Mouse (Mus musculus): ENCODE data around the gene Fgfrl1. TPM values are rescaled to one million over a fixed set of nuclear protein-coding genes. Genes with fewer than 3 reads are reported as not detected.
"Not testable (repeated sequence)": the region's sequence is repeated elsewhere in the genome, so short reads cannot be mapped to it uniquely, and the experiment has no call there.

Gene Fgfrl1
- total RNA-seq, 2 experiments from 2014 or later: 15.2 to 18.5 TPM

- ATAC-seq (replicated peaks; ENCODE audit: low FRiP score, poor library complexity, severe bottlenecking): no peak
Measured at GRCm38 (mm10) chr5:108727425-108727824, 35.2 kb downstream of the Fgfrl1 start.

GRCm38 (mm10) chr5:108741844-108742243, 49.7 kb downstream of the Fgfrl1 start:
- ATAC-seq (replicated peaks; ENCODE audit: low FRiP score, poor library complexity, severe bottlenecking): no peak

DNA sequence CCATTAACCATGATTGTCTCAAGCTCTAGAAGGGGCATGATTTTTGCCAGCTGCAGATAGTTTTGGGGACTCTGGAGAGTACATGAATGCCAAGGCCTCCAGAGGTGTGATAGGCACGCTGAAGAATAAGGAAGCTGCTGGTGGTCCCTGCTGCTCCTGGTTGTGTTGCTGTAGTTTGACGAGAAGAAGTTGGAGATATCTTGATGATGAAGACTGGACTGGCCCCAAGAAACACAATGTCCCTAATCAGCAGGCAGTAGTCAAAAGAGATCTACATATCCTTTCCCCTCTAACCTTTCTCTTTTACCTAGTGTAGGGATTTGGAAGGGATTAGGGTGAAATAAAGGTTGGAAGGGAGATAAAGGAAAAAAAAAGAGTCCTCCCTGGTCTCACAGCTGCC, 50.4 kb downstream of the Fgfrl1 start:
- ATAC-seq (replicated peaks; ENCODE audit: low FRiP score, poor library complexity, severe bottlenecking): no peak

- ATAC-seq (replicated peaks; ENCODE audit: low FRiP score, poor library complexity, severe bottlenecking): peak; percentile 60; the same call in 1 of the 2 replicates
Measured at GRCm38 (mm10) chr5:108743856-108744255, 51.7 kb downstream of the Fgfrl1 start.

DNA sequence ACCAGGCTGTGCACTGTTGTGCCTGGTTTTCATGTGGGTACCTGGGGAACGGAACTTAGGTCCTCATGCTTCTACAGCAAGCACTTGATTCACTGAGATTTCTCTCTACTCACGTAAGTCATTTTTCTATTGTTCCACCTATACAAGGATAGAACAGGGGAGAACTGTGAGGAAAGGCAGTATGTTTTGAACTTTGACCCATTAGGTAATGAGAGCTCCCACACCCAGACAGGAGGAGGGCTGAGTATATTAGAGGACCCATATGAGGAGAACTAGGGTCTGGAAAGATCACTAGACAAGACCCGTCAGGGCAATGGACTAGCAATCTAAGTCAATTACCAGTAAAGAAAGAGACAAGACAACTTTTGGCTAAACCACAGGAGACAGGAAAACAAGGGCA, 52.4 kb downstream of the Fgfrl1 start:
- no peak for ATAC-seq (replicated peaks; ENCODE audit: low FRiP score, poor library complexity, severe bottlenecking)

GRCm38 (mm10) chr5:108750328-108751210, 58.4 kb downstream of the Fgfrl1 start:
- peak; percentile 71; the same call in 1 of the 2 replicates for ATAC-seq (replicated peaks; ENCODE audit: low FRiP score, poor library complexity, severe bottlenecking)

DNA sequence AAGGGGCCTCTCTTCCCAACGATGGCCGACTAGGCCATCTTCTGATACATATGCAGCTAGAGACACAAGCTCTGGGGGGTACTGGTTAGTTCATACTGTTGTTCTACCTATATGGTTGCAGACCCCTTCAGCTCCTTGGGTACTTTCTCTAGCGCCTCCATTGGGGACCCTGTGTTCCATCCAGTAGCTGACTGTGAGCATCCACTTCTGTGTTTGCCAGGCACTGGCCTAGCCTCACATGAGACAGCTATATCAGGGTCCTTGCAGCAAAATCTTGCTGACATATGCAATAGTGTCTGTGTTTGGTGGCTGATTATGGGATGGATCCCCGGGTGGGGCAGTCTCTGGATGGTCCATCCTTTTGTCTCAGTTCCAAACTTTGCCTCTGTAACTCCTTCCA, 59.1 kb downstream of the Fgfrl1 start:
- ATAC-seq (replicated peaks; ENCODE audit: low FRiP score, poor library complexity, severe bottlenecking): not testable (repeated sequence)

Other genes starting within 250 kb of the Fgfrl1 start
- gene Mfsd7a, start 243.5 kb upstream of the Fgfrl1 start, total RNA-seq (2015; ENCODE audit: low replicate concordance): 1.0 and 1.5 TPM in 2 replicates
- 0.43 TPM in 1 of 2 replicates, not detected in the other for gene Mfsd7a, start 243.5 kb upstream of the Fgfrl1 start, total RNA-seq (2017; ENCODE audit: low replicate concordance)
- 2.5 and 10.9 TPM in 2 replicates for gene Pcgf3, start 231.2 kb upstream of the Fgfrl1 start, total RNA-seq (2015; ENCODE audit: low replicate concordance)
- 2.6 and 7.7 TPM in 2 replicates for gene Pcgf3, start 231.2 kb upstream of the Fgfrl1 start, total RNA-seq (2017; ENCODE audit: low replicate concordance)
- gene Cplx1, start 142.4 kb upstream of the Fgfrl1 start, total RNA-seq (2015; ENCODE audit: low replicate concordance): not detected in 2 replicates
- gene Cplx1, start 142.4 kb upstream of the Fgfrl1 start, total RNA-seq (2017; ENCODE audit: low replicate concordance): not detected in 2 replicates
- 24.8 and 36.8 TPM in 2 replicates for gene Gak, start 62.6 kb upstream of the Fgfrl1 start, total RNA-seq (2015; ENCODE audit: low replicate concordance)
- 25.4 and 31.9 TPM in 2 replicates for gene Gak, start 62.6 kb upstream of the Fgfrl1 start, total RNA-seq (2017; ENCODE audit: low replicate concordance)
- gene Tmem175, start 62.6 kb upstream of the Fgfrl1 start, total RNA-seq (2015; ENCODE audit: low replicate concordance): 3.1 and 12.5 TPM in 2 replicates
- gene Tmem175, start 62.6 kb upstream of the Fgfrl1 start, total RNA-seq (2017; ENCODE audit: low replicate concordance): 0.70 and 9.2 TPM in 2 replicates
- gene Idua, start 32.1 kb upstream of the Fgfrl1 start, total RNA-seq (2015; ENCODE audit: low replicate concordance): 2.9 and 8.8 TPM in 2 replicates
- gene Idua, start 32.1 kb upstream of the Fgfrl1 start, total RNA-seq (2017; ENCODE audit: low replicate concordance): 1.1 and 2.7 TPM in 2 replicates
- gene Dgkq, start 22.7 kb upstream of the Fgfrl1 start, total RNA-seq (2015; ENCODE audit: low replicate concordance): 0.96 and 4.8 TPM in 2 replicates
- gene Dgkq, start 22.7 kb upstream of the Fgfrl1 start, total RNA-seq (2017; ENCODE audit: low replicate concordance): 0.70 and 1.3 TPM in 2 replicates
- gene Slc26a1, start 16.8 kb upstream of the Fgfrl1 start, total RNA-seq (2015; ENCODE audit: low replicate concordance): 0.38 and 3.3 TPM in 2 replicates
- gene Slc26a1, start 16.8 kb upstream of the Fgfrl1 start, total RNA-seq (2017; ENCODE audit: low replicate concordance): 0.68 and 1.4 TPM in 2 replicates
- gene Rnf212, start 82.6 kb downstream of the Fgfrl1 start, total RNA-seq (2015; ENCODE audit: low replicate concordance): 2.5 TPM in 1 of 2 replicates, not detected in the other
- 3.1 and 5.5 TPM in 2 replicates for gene Rnf212, start 82.6 kb downstream of the Fgfrl1 start, total RNA-seq (2017; ENCODE audit: low replicate concordance)
- not detected in 2 replicates for gene Tmed11, start 103.0 kb downstream of the Fgfrl1 start, total RNA-seq (2015; ENCODE audit: low replicate concordance)
- not detected in 2 replicates for gene Tmed11, start 103.0 kb downstream of the Fgfrl1 start, total RNA-seq (2017; ENCODE audit: low replicate concordance)
- gene Vmn2r8, start 116.5 kb downstream of the Fgfrl1 start, total RNA-seq (2015; ENCODE audit: low replicate concordance): not detected in 2 replicates
- not detected in 2 replicates for gene Vmn2r8, start 116.5 kb downstream of the Fgfrl1 start, total RNA-seq (2017; ENCODE audit: low replicate concordance)
- not detected in 2 replicates for gene Vmn2r9, start 160.2 kb downstream of the Fgfrl1 start, total RNA-seq (2015; ENCODE audit: low replicate concordance)
- not detected in 2 replicates for gene Vmn2r9, start 160.2 kb downstream of the Fgfrl1 start, total RNA-seq (2017; ENCODE audit: low replicate concordance)